Mouse (Mus musculus) hematopoietic stem cell, adult 5-6 weeks (primary cell): ENCODE measurements around the gene Med17. TPM values are rescaled to one million over a fixed set of nuclear protein-coding genes. Genes with fewer than 3 reads are reported as not detected.
"Not testable (repeated sequence)": the region's sequence is repeated elsewhere in the genome, so short reads cannot be mapped to it uniquely, and the experiment has no call there.

ENCODE experiments used
- ATAC-seq, 2 experiments: fragments of 125-278 bp in 1 of 2; replicated peaks in 1 of 2; 2 replicates each; pipeline ENCODE4 v1.8.0; 2016 to 2017; ENCODE audit warnings: inconsistent platforms in 2 of 2, mild to moderate bottlenecking in 2 of 2, moderate number of reproducible peaks in 2 of 2, low read depth in 1 of 2, moderate TSS enrichment in 1 of 2; ENCODE audit not compliant: low FRiP score in 2 of 2, poor library complexity in 2 of 2, severe bottlenecking in 2 of 2, insufficient read depth in 1 of 2, low TSS enrichment in 1 of 2
- total RNA-seq: library from RNA; stranded (forward); fragments of 172-1452, 232-1000 nt; gene quantifications from 2 replicates; pipeline ENCODE4 v1.2.3, GENCODE M21; 2017

The Med17 gene
- 29.4 and 35.4 TPM in 2 replicates for total RNA-seq

GRCm38 (mm10) chr9:15279649-15280490 lies at the start of gene Med17:
Med17 (minus strand) TSS chr9:15279931.
- peak; percentile 95 to 96 for ATAC-seq

- peak in 1 of 2 experiments; percentile 21; a peak in 1 of 4 replicates for ATAC-seq
Measured at GRCm38 (mm10) chr9:15318170-15318742, 38.5 kb upstream of the Med17 start.

- no peak for ATAC-seq
Measured at GRCm38 (mm10) chr9:15317223-15318169, 37.8 kb upstream of the Med17 start.

GRCm38 (mm10) chr9:15316296-15316695 lies 36.6 kb upstream of the Med17 start:
- not testable (repeated sequence) for ATAC-seq

- ATAC-seq, result no peak
Measured at GRCm38 (mm10) chr9:15314619-15315018, 34.9 kb upstream of the Med17 start.

GRCm38 (mm10) chr9:15313633-15314032 lies 33.9 kb upstream of the Med17 start:
- ATAC-seq, result no peak

- ATAC-seq, result no peak; a peak in 1 of 4 replicates
Measured at GRCm38 (mm10) chr9:15312054-15312735, 32.5 kb upstream of the Med17 start.

GRCm38 (mm10) chr9:15310179-15310578 lies 30.4 kb upstream of the Med17 start:
- no peak for ATAC-seq

- no peak for ATAC-seq
Measured at GRCm38 (mm10) chr9:15309425-15309824, 29.7 kb upstream of the Med17 start.

- no peak for ATAC-seq
Measured at GRCm38 (mm10) chr9:15308254-15308653, 28.5 kb upstream of the Med17 start.

- no peak for ATAC-seq
Measured at GRCm38 (mm10) chr9:15307257-15307656, 27.5 kb upstream of the Med17 start.

- peak in 1 of 2 experiments; percentile 1; a peak in 2 of 4 replicates for ATAC-seq
Measured at GRCm38 (mm10) chr9:15306398-15307119, 26.8 kb upstream of the Med17 start, which contains the start of gene 4931406C07Rik. 4931406C07Rik (minus strand) TSS chr9:15306448.

GRCm38 (mm10) chr9:15305503-15306397 lies 26.0 kb upstream of the Med17 start, which contains the start of gene Taf1d:
Taf1d (plus strand) TSS chr9:15306214.
- ATAC-seq, result peak; percentile 93 to 94

GRCm38 (mm10) chr9:15302881-15303280 lies 23.1 kb upstream of the Med17 start:
- no peak for ATAC-seq

GRCm38 (mm10) chr9:15302006-15302405 lies 22.3 kb upstream of the Med17 start:
- not testable (repeated sequence) for ATAC-seq
